Mouse (Mus musculus) lung, embryonic 16.5 days (tissue): ENCODE data around the gene Ptrh2. TPM values are rescaled to one million over a fixed set of nuclear protein-coding genes. Genes with fewer than 3 reads are reported as not detected.

Experiments
- ATAC-seq: fragments of 200-750 bp; cut with Nextera tagmentation; 2 replicates; pipeline ENCODE4 v1.8.0; 2017; ENCODE audit warnings: low read depth, mild to moderate bottlenecking, moderate library complexity
- H3K27ac ChIP-seq: fragments of 300-500 bp; sonication (generic); 2 replicates; pipeline ENCODE4 v1.5.1; 2014; ENCODE audit warnings: mild to moderate bottlenecking, control low read depth, low read length
- H3K27me3 ChIP-seq: fragments of 300-500 bp; sonication (generic); 2 replicates; pipeline ENCODE4 v1.6.1; 2014; ENCODE audit warnings: low read depth, low read length, mixed read lengths; ENCODE audit not compliant: control insufficient read depth, insufficient read depth
- H3K36me3 ChIP-seq: fragments of 300-500 bp; sonication (generic); 2 replicates; pipeline ENCODE4 v1.6.1; 2014; ENCODE audit warnings: low read length; ENCODE audit not compliant: control insufficient read depth, insufficient read depth
- H3K4me1 ChIP-seq: fragments of 300-500 bp; sonication (generic); replicated peaks from 2 replicates; pipeline ENCODE4 v1.6.1; 2014; ENCODE audit warnings: low read length, mixed read lengths; ENCODE audit not compliant: control insufficient read depth, insufficient read depth
- H3K4me2 ChIP-seq: fragments of 300-500 bp; sonication (generic); 2 replicates; pipeline ENCODE4 v1.6.1; 2014; ENCODE audit warnings: low read depth, low read length, control low read depth
- H3K4me3 ChIP-seq: fragments of 300-500 bp; sonication (generic); 2 replicates; pipeline ENCODE4 v1.5.1; 2014; ENCODE audit warnings: mild to moderate bottlenecking, low read length, control low read depth
- H3K9ac ChIP-seq: fragments of 300-500 bp; sonication (generic); 2 replicates; pipeline ENCODE4 v1.6.1; 2014; ENCODE audit warnings: low read length, control low read depth
- H3K9me3 ChIP-seq: fragments of 300-500 bp; sonication (generic); 2 replicates; pipeline ENCODE4 v1.6.1; 2016; ENCODE audit warnings: low read length; ENCODE audit not compliant: control insufficient read depth
- WGBS: fragments of 180-500 bp; shearing (Covaris S2); extraction: QIAGEN DNeasy Blood & Tissue Kit; methylation state at CpG from one replicate; pipeline ENCODE4 v1.1.7; 2014; 5-methylcytosine and 5-hydroxymethylcytosine counted together
- polyA plus RNA-seq: library from polyadenylated mRNA; unstranded; fragments of >200 nt; fragmentation: Nextera tagmentation; extraction: Ambion mirVana; gene quantifications from 2 replicates; pipeline ENCODE4 v1.2.1, GENCODE M21; 2015

The Ptrh2 gene
- polyA plus RNA-seq, result 27.6 and 28.5 TPM in 2 replicates

- H3K9ac ChIP-seq, result peak within 1 kb of the TSS; percentile 86
- no peaks in the 10 kb centered on the region for H3K9me3 ChIP-seq
- no peaks in the 10 kb centered on the region for H3K27me3 ChIP-seq
- peak within 1 kb of the TSS; percentile 80 for H3K4me3 ChIP-seq
- H3K36me3 ChIP-seq, result no peaks in the 10 kb centered on the region
- peak within 1 kb of the TSS; percentile 89 for H3K27ac ChIP-seq
- ATAC-seq, result peak; percentile 96
- WGBS, result under 1% methylated on average over 56 of the region's 56 CpGs
- H3K4me1 ChIP-seq, result peaks cover 19% of the 10 kb centered on the region
- peak within 1 kb of the TSS; percentile 84 for H3K4me2 ChIP-seq
Measured at GRCm38 (mm10) chr11:86683395-86684125, at the start of gene Ptrh2, which contains the start of gene Vmp1. Gene Ptrh2, plus strand, starts transcription at chr11:86683985. Gene Vmp1, minus strand, starts transcription at chr11:86683836.

- no peaks in the 10 kb centered on the region for H3K4me1 ChIP-seq
- no peaks in the 10 kb centered on the region for H3K27me3 ChIP-seq
- H3K36me3 ChIP-seq, result peaks cover 2% of the 10 kb centered on the region; the same call in 1 of the 2 replicates
- no peaks in the 10 kb centered on the region for H3K9me3 ChIP-seq
- H3K27ac ChIP-seq, result no peak overlapping the region
- WGBS, result 73% methylated on average over 6 of the region's 6 CpGs
- no peak overlapping the region for H3K9ac ChIP-seq
- no peak overlapping the region for H3K4me2 ChIP-seq
- 0 out of 2 replicates have a peak, but pooled peaks have one; percentile 26 for ATAC-seq
- H3K4me3 ChIP-seq, result no peak overlapping the region
Measured at GRCm38 (mm10) chr11:86634396-86634795, 49.4 kb upstream of the Ptrh2 start.

- H3K9ac ChIP-seq, result no peak overlapping the region
- H3K4me3 ChIP-seq, result no peak overlapping the region
- 65% methylated on average over 2 of the region's 2 CpGs for WGBS
- H3K27ac ChIP-seq, result no peak overlapping the region
- H3K36me3 ChIP-seq, result 0 out of 2 replicates have a peak, but pooled peaks cover 2% of the 10 kb centered on the region
- H3K4me1 ChIP-seq, result no peaks in the 10 kb centered on the region
- no peaks in the 10 kb centered on the region for H3K9me3 ChIP-seq
- H3K27me3 ChIP-seq, result no peaks in the 10 kb centered on the region
- H3K4me2 ChIP-seq, result no peak overlapping the region
- ATAC-seq, result no peak
Measured at GRCm38 (mm10) chr11:86637697-86638096, 46.1 kb upstream of the Ptrh2 start.

- H3K27ac ChIP-seq, result peak overlapping the region; percentile 69; the same call in 1 of the 2 replicates
- H3K4me1 ChIP-seq, result peaks cover 3% of the 10 kb centered on the region; the same call in 1 of the 2 replicates
- H3K27me3 ChIP-seq, result no peaks in the 10 kb centered on the region
- H3K9ac ChIP-seq, result no peak overlapping the region
- H3K4me2 ChIP-seq, result no peak overlapping the region
- H3K4me3 ChIP-seq, result no peak overlapping the region
- peaks cover 6% of the 10 kb centered on the region for H3K36me3 ChIP-seq
- ATAC-seq, result 0 out of 2 replicates have a peak, but pooled peaks have one; percentile 20
- H3K9me3 ChIP-seq, result no peaks in the 10 kb centered on the region
- 33% methylated on average over 4 of the region's 4 CpGs for WGBS
Measured at GRCm38 (mm10) chr11:86641714-86642113, 42.1 kb upstream of the Ptrh2 start.

GRCm38 (mm10) chr11:86644553-86644952 lies 39.2 kb upstream of the Ptrh2 start:
- 84% methylated on average over 4 of the region's 4 CpGs for WGBS
- Histone ChIP-seq H3K9me3 (no peaks in the 10 kb centered on the region), H3K4me2 (no peak overlapping the region), H3K4me1 (peaks cover 6% of the 10 kb centered on the region; the same call in 1 of the 2 replicates), H3K27ac (no peak overlapping the region), H3K9ac (no peak overlapping the region), H3K4me3 (no peak overlapping the region), H3K27me3 (no peaks in the 10 kb centered on the region), H3K36me3 (peaks cover 6% of the 10 kb centered on the region)
- no peak for ATAC-seq

GRCm38 (mm10) chr11:86646136-86646834 lies 37.5 kb upstream of the Ptrh2 start:
- peaks cover 6% of the 10 kb centered on the region; the same call in 1 of the 2 replicates for H3K4me1 ChIP-seq
- peak overlapping the region; percentile 84 for H3K27ac ChIP-seq
- peaks cover 6% of the 10 kb centered on the region for H3K36me3 ChIP-seq
- no peaks in the 10 kb centered on the region for H3K9me3 ChIP-seq
- H3K4me2 ChIP-seq, result no peak overlapping the region
- WGBS, result 48% methylated on average over 7 of the region's 7 CpGs
- ATAC-seq, result peak; percentile 92
- no peak overlapping the region for H3K9ac ChIP-seq
- no peak overlapping the region for H3K4me3 ChIP-seq
- no peaks in the 10 kb centered on the region for H3K27me3 ChIP-seq

GRCm38 (mm10) chr11:86646885-86647459 lies 36.8 kb upstream of the Ptrh2 start:
- Histone ChIP-seq H3K27me3 (no peaks in the 10 kb centered on the region), H3K4me1 (peaks cover 6% of the 10 kb centered on the region; the same call in 1 of the 2 replicates), H3K27ac (peak overlapping the region; percentile 84), H3K36me3 (peaks cover 6% of the 10 kb centered on the region), H3K4me2 (no peak overlapping the region), H3K9me3 (no peaks in the 10 kb centered on the region), H3K9ac (no peak overlapping the region), H3K4me3 (no peak overlapping the region)
- WGBS, result 49% methylated on average over 3 of the region's 3 CpGs
- no peak for ATAC-seq

- 70% methylated on average over 15 of the region's 15 CpGs for WGBS
- Histone ChIP-seq H3K4me2 (no peak overlapping the region), H3K9ac (no peak overlapping the region), H3K27ac (no peak overlapping the region), H3K27me3 (no peaks in the 10 kb centered on the region), H3K4me1 (peaks cover 6% of the 10 kb centered on the region; the same call in 1 of the 2 replicates), H3K36me3 (peaks cover 4% of the 10 kb centered on the region), H3K4me3 (no peak overlapping the region), H3K9me3 (no peaks in the 10 kb centered on the region)
- no peak for ATAC-seq
Measured at GRCm38 (mm10) chr11:86647706-86648447, 35.9 kb upstream of the Ptrh2 start.
